Mouse (Mus musculus) ovary, postnatal 10 days (tissue): ENCODE measurements around the gene Rsph3b.
"Not testable (repeated sequence)": the region's sequence is repeated elsewhere in the genome, so short reads cannot be mapped to it uniquely, and the experiment has no call there.

ENCODE experiments used
- DNase-seq: peaks from one replicate; pipeline ENCODE4 v3.0.0; 2022; ENCODE audit warnings: low spot score

Rsph3b gene

DNA sequence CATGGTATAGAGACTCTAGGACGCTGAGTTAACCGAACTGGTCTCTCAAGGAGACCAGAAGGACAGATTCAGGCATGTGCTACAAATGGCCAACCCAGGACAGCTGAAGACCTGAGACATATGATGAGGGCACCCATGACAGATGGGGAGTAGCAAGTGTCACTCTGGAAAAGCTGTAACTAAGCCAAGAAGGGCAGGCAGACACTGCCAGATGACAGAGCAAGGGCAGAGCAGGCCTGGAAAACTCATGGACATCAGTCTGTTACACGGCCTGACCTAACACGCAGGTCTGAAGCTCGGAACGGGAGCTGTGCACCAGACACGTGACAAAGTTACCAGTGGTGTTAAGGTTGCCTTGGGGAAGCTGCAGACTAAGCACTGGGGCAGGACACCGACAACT is 10.4 kb upstream of the Rsph3b start:
- not testable (repeated sequence) for DNase-seq

DNA sequence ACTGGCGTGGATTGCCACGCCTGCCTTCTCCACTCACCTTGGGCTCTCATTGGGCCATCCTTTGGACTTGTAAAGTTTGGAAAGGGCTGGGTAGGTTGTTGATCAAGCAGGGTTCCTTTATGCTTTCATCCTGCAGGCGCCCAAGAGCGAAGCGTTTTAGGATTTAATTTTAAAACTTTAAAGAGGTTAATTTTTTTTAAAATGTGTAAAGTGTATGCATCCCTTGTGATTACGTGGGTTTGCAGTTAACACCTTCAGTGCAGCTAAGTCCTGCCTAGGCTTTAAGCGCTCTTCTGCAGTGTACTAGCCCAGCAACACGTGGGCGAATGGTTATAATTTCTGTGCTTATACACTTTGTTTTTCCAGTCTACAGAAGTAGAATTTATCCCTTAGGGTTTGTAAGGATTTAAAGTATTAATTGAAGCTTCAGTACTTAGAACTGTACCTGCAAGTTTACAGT is 317 bp upstream of the Rsph3b start:
- not testable (repeated sequence) for DNase-seq

DNA sequence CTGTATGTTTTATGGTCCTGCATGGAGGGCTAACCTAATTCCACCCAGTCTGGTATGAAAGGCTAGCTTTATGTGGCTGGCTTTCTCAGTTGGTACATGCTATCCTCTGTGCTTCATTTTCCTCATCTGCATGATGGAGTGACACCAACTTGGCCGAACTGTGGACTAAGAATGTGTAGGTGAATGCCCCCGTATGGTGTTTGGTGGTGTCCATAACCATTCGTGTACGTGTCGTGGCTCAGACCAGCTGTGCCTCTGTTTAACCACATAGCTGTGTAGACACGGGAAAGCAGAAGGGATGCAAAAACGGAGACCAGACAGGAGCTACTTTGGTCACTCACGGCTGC is 872 bp downstream of the Rsph3b start:
- DNase-seq, result not testable (repeated sequence)

DNA sequence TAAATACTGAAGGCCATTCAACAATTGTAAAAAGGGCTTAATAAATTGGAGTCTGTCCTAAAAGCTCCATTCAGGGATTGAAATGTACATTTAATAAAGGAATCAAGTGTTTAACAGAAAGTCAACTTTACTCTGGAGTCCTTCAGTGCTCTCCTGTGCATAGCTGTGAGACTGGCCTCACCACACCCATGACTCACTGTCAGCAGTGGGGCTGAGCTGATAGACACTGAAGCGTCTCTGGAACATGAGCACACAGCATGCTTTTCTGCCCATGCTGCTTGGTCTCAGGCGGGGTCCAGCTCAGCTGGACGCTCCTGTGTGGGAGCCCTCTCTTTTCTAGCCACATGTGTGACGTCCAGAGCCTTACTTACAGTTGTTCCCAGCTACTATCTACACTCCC is 5.9 kb downstream of the Rsph3b start:
- DNase-seq, result not testable (repeated sequence)

DNA sequence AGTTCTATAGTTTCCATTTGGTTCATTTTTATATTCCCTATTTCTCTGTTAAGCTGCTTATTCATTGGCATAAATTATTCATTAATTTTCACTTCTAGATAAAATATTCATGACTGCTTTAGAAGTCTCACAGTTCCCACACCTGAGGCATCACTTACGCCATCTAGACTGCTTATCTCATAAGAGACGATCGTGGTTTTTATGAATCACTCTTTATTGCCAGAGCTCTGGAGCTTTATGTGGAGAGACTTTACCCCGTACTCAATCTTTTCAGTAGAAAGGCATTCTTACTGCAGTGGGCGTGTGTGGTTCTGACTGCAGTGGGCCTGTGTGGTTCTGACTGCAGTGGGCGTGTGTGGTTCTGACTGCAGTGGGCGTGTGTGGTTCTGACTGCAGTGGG is 16.9 kb downstream of the Rsph3b start:
- DNase-seq, result not testable (repeated sequence)

DNA sequence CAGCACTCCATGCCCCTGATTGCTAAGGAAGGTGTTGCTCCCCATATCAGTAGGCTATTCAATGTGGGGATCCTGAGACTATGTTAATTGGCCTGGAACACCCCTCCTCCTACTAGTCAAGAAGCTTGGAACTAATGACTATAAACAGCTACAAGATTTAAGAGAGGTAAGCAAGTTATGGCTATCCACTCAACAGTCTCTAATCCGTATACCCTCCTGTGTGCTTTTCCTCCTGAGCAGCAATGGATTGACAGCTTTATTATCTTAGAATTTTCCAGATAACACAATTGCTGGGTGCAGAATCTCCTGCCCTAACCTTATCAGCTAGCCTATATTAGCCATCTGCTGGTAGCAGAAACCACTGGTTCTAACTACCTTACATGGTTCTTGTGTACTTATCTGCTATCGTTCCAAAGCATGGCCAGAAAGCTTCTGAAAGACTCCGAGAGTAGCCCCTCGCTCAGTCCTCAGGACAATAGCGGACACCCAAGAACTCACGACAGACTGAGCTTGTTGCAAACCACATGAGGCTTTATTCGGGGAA is 28.1 kb downstream of the Rsph3b start:
- not testable (repeated sequence) for DNase-seq

DNA sequence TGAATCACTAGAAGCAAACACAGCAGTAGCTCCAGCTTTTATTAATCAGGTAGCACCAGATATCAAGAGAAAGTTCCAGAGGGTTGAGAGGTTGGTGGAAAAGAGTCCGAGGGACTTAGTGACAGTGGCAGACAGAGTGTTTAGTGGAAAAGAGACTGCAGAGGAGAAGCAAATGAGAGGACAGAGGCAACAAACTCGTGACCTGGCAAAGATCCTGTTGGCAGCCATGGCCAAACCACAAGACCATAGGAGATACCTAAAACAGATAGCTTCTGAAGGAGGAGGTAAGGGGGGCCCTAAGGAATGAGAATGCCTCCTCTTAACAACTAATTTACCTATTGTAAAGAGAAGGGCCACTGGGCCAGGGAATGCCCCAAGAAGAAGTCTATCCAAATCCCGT is 29.1 kb downstream of the Rsph3b start:
- DNase-seq, result not testable (repeated sequence)

DNA sequence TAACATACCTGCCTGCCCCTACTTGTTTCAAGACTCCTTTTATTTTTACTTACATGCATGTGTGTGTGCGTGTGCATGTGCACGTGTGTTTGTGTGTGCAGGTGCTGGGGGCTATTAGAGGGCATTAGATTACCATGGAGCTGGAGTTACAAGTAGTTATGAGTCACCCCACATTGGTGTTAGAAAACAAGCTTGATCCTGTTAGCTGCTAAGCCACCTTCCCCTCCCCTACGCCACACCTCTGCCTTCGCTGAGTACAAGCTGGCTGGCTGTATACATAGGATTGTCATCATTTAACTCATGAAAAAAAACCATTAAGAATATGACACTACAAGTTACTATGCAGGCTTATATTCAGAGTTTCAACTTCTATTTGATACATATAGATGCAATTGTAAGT is 33.2 kb downstream of the Rsph3b start:
- DNase-seq, result not testable (repeated sequence)

DNA sequence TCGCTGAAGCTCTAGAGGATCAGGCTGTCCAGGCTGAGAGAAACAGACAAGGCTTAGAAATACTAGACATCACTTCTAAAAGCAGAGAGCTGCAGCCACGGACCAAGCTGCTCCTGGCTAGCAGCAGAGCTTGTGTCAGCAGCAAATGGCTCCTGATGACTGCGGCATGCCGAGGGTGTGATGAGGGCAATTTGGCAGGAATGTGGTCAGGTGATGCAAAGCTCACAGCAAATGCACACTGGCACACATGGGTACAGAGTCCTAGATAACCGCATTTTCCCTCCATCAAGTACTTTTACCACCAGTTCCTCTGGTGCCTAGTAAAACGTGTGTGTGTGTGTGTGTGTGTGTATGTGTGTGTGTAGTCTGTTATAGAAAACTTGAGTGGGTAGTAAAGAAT is 34.4 kb downstream of the Rsph3b start:
- DNase-seq, result not testable (repeated sequence)

DNA sequence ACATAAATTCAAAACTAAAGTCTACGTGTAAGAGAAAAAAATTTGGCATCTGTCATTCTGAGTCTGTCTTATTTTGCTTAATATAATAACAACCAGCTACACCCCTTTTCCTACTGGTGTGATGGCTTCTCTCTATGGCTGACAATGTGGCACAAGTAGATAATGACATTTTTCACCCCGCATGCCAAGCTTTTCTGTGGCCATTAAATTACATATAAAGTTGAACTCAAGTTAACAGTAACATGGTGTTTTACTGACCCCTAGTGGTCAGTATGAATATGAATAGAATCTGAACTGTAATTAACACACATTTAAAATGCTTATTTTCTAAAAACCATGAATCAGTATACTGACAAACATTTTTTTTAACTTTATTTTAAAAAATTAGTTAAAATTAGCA is 48.1 kb downstream of the Rsph3b start:
- not testable (repeated sequence) for DNase-seq

DNA sequence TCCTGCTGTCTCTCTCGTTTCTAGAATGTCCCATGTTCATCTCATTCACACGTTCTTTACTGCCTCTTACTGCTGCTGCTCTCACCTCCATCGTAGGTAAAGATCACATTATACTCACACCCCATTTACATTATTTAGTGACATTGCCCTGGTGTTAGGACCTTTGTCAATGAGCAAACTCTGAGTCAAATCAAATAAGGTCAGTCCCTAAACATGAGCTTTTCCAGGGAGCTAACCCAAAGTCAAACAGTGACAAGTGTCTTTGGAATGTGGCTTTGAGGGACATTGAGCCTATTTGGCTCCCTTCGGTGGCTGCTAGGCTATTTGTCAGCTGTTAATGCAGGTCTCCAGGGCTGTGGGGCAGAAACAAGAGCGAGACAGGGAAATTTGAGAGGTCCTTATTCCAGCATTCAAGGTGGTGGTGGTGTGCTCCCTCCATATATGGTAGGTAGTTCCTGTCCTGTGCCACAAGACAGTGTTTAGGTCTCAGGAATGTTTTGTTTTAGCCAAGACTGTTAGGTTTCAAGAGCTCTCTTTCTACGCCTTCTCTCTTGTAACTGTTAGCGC is 50.4 kb downstream of the Rsph3b start:
- not testable (repeated sequence) for DNase-seq

DNA sequence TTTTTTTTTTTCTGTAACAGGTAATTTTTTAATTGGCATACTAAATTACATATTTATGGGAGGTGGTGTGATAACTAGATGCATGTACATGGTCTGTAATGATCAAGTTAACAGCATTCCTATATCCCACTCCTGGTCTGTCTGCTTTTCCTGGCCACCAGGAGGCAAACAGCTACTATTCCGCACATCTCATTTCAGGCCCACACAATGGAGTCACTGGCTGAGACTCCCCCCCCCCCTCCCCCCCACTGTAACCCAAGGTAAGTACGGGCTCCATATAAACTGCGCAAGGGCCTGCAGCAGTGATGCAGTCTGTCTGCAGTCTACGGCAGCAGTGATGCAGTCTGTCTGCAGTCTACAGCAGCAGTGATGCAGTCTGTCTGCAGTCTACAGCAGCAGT is 51.7 kb downstream of the Rsph3b start:
- no peak for DNase-seq

DNA sequence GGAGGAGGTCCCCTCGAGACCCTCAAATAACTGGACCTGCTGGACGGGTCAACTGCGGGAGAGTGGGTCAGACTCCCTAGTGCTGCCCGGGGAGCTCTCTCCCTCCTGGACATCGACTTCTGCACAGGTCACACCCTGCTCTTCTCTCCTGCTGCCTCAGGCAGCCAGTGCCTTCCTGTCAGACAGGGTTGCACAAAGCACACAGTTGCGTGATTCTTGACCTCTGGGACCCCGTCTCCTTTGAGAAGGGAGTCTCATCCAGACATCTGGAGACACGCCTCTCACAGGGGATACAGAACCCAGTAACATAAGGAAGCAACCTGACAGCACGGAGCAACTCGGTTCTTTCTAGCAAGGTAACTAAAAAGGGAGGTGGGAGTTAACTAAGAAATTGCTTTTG is 55.1 kb downstream of the Rsph3b start:
- no peak for DNase-seq

DNA sequence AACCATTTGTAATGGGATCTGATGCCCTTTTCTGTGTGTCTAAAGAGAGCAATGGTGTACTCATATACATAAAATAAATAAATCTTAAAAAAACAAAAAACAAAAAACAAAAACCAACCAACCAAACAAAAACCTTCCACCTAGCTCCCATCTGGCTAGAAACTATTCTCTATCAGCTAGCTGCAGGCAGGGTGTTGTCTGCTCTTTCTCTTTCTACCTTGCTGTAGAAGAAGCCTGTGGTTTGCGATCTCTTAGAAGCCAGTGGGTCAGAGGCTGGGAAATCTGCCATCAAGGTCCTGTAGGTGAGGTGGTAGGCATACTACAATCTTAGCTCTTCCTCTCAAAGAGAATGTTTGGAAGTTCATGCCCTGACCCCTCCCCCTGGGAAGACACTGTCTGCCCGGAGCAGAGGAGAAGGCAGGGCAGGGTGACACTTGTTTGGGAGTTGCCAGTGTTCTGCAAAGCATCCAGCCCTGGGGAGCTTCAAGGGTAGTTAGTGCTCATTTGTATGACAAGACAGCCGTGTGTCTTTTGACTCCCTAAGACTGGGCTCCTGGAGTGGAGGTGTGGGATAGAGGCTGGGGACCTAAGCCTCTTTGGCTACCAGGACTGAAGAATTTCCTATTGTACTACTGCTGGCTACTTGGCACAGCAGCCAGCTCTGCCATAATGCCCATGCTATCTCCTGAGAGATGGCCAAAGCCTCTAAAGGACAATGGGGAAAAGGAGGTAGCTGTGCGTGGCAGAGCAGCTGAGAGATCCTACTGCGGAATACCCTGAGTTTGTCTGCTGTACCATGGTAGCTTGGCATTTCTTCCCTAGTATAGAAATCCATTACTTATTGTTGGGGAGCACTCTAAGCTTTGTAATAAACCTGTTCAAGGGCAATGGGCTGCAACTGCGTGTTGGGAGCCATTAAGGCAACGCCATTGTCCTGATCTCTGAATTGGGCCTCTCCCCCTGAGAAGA is 56.2 kb downstream of the Rsph3b start:
- DNase-seq, result no peak

DNA sequence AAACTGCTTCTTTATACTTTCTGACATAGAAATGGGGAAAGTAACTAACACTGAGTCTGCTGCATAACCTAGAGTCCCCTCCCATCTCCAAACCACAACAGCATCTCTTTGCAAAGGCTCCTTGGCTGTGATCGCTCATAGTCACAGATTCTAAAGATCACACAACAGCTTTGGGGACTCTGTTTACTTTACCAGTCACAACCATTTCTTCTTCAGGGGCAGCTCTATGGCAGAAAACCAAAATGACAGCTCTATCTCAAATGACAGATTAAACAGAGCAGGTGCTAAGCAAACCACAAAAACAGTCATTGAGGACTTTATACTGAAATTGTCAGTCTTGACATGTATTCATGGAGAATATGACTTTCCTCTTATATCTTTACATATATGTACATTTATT is 62.0 kb downstream of the Rsph3b start:
- no peak for DNase-seq

DNA sequence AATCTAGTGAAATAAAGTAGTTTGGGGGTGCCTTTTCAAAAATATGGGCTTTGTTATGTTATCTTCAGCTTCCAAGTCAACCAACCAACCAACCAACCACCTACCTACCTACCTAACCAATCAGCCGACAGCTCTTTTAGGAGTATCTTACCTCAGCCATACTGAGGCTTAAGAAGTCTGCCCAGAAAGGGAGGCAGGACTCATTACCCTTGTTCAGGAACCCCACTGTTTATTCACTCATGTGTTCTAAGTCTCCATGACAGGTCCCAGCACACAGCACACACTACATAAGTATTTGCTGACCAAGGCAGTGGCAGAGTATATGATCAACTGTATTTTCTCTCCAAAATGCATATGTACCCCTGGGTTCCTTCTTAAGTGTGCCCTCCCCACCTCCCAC is 64.0 kb downstream of the Rsph3b start:
- no peak for DNase-seq

DNA sequence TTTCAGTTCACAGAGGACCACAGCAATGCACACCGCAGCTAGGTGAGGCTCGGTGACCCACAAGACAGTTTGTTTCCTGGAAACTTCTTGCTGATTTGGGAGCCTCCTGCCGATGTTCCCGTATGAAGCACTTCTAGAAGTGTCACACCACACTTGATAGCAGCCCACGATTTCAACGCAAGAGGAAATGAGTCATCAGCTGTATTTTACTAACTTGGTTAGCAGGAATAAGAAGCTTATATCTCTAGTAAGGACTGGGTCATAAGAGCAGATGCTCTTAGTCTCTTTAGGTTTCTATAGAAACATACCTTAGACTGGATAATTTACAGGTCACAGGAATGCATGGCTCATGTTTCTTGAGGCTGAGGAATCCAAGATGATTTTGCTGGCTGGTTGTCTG is 67.2 kb downstream of the Rsph3b start:
- DNase-seq, result no peak

DNA sequence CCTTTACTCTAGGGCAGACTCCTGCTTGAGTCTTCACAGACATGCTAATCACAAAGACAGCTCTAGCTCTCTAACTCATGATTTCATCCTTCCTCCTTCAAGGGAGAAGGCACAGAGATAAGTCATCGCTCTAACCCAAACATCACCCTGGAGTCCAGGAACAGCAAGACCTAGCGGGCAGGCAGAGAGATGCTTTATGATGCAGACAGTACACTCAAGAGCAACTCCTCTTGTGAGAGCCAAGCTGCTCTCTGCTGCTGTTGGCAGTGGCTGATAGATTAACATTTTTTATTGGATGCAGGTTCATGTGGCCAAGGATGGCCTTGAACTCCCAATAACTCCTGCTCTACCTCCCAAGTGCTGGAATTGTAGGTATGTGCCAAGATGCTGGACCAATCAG is 77.1 kb downstream of the Rsph3b start:
- DNase-seq, result no peak

DNA sequence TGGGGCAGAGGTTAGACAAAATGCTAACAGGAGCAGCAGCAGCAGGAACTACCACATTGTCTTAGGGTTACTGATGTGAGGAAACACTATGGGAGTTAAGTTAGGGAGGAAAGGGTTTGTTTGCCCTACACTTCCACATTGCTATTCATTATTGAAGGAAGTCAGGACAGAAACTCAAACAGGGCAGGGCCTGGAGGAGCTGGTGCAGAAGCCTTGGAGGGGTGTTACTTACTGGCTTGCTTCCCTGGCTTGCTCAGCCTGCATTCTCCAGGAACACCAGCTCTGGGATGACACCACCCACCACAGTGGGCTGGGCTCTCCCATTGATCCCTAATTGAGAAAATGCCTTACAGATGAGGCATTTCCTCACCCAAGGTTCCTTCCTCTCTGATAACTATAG is 79.7 kb downstream of the Rsph3b start:
- no peak for DNase-seq

DNA sequence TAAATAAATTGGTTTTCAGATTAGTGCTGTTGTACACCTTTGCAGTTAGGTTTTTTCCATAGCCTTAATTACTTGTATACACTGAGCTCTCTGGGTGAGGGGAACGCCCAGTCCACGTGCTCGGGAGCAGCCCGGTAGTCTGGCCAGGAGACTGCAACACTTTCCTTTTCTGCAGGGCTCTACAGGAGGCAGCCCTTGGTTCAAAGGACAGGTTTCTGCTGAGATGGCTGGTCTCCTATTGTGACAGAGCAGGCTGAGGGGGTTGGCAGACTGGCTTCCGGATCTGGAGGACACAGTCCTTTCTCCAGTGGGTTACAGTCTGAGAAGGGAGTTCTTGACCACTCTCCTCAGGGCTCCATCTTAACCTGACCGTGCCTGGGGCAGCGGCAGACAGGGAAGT is 80.7 kb downstream of the Rsph3b start:
- DNase-seq, result no peak

DNA sequence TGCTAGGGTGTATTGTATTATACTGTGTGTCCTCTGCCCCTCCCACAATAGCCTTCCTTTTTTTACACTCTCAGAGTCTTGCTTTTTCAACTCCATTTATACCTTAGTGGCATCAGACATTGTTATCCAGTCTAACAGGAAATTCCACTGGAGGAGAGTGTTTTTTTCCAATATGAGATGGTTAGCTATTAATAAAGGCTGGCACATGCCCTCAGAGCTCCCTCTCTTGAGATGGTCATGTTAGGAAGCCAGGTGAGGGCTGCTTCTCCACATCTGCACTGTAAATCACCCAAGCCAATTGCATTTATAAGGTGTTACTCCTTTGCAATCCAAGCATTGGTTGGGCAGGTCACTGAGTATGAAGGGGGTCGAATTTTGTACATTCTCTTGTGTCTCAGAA is 81.9 kb downstream of the Rsph3b start:
- DNase-seq, result no peak

DNA sequence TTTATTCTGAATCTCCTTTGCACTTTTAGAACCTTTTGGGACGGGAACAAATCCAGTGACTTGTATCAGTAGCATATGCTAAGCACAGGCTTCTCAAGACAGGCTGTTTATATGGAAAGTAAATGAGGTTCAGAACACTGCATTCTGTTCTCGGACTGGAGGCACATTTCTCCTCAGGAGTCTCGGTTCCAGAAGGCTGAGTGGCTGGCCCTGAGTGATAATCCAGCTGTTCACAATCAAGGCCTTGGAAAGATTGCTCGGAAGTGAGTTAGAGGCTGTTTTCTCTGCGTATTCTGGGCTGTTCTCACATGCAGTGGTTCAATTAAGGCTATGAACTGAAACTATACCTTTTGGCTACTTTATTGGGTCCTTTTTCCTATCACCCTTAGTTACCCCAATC is 82.9 kb downstream of the Rsph3b start:
- no peak for DNase-seq

DNA sequence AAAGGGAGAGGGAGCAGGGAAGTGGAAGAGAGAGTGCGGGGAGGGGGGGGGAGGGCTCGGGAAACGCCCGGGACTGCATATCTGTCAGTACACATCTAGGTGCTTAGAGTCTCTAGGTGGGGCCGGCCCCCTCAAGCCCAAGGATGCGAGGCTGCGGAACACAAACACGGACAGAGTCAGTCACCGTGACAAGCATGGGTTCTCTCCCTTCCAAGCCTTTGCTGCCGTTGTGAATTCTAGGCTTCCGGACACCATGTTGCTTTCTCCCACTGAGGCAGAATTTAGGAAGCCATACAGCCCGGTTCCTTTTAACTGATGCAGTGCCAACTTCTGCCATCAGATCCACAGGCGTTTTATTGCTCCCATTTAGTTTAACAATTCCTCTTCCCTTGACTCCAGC is 83.6 kb downstream of the Rsph3b start:
- DNase-seq, result no peak
